Comparison of ENCODE assay signal across 24 mouse cellular contexts in genomic region chr9:25554246-25554803, GRCm38 (mm10).
DNase-seq lines count a peak whose midpoint lies in the region; ATAC-seq and TF ChIP-seq lines count a peak whose summit lies in the region.
"Had no signal": no experiment of that assay in that cellular context is flagged by ENCODE, and none has a peak within 500 bp of the region (broad histone marks: within the 10 kb centered on the region; RNA-seq: fewer than 3 reads in every experiment).

No protein-coding gene starts in this region.

- peak; percentile 20 for DNase-seq in gastrocnemius, postnatal 10 days
- DNase-seq in heart, adult 9 months (ENCODE audit: low spot score in 2 of 2), result peak; percentile 24 to 29
- peak; percentile 17 to 22 for DNase-seq in heart, postnatal 14 days
- DNase-seq in thymus, adult 2 months, result no peak
- DNase-seq in cerebellum, postnatal 36 days, result no peak
- DNase-seq in left cerebral cortex, adult 8-10 months (ENCODE audit: low spot score in 2 of 2), result no peak
- DNase-seq: adrenal gland, adult 8-10 months; cerebellum, adult 11 months; kidney, adult 9 months; layer of hippocampus, adult 9-11 months; liver, embryonic 13.5 days; lung, embryonic 14.5 days; lung, postnatal 4 days; spleen, adult 18-20 months; thymus, postnatal 4 days had no signal

- H3K27ac ChIP-seq in intestine, postnatal 0 days (ENCODE audit: low read depth, low read length), result no peak overlapping the region
- no peak overlapping the region for H3K27ac ChIP-seq in intestine, embryonic 16.5 days (ENCODE audit: low read length)
- H3K27ac ChIP-seq in thymus, adult 2 months (ENCODE audit: control insufficient read depth, insufficient read depth, low read length), result no peak overlapping the region
- H3K27ac ChIP-seq: embryonic facial prominence, embryonic 15.5 days; forebrain, embryonic 10.5 days; hindbrain, embryonic 13.5 days; limb, embryonic 13.5 days; liver, embryonic 13.5 days; midbrain, embryonic 10.5 days; neural tube, embryonic 12.5 days had no signal

- intact Hi-C loops in heart, postnatal 14 days (cut with DNase I), result no loop called here

- 64% methylated on average over 6 of the region's 6 CpGs for WGBS in intestine, postnatal 0 days
- 76% methylated on average over 6 of the region's 6 CpGs for WGBS in intestine, embryonic 16.5 days
- WGBS in thymus, adult 2 months, result 88% methylated on average over 6 of the region's 6 CpGs

- H3K27me3 ChIP-seq in intestine, postnatal 0 days (replicated peaks; ENCODE audit: control insufficient read depth, insufficient read depth, low read length), result no peaks in the 10 kb centered on the region
- no peaks in the 10 kb centered on the region for H3K27me3 ChIP-seq in intestine, embryonic 16.5 days (replicated peaks; ENCODE audit: control insufficient read depth, insufficient read depth, low read length)
- no peaks in the 10 kb centered on the region for H3K27me3 ChIP-seq in thymus, adult 2 months (ENCODE audit: control insufficient read depth, insufficient read depth, low read length)
- H3K27me3 ChIP-seq: embryonic facial prominence, embryonic 15.5 days; hindbrain, embryonic 13.5 days; limb, embryonic 13.5 days; liver, embryonic 13.5 days; neural tube, embryonic 12.5 days had no signal

- no peak overlapping the region for H3K4me2 ChIP-seq in intestine, postnatal 0 days (replicated peaks; ENCODE audit: low read depth)
- H3K4me2 ChIP-seq in intestine, embryonic 16.5 days (ENCODE audit: low read depth, low read length), result no peak overlapping the region
- H3K4me2 ChIP-seq: embryonic facial prominence, embryonic 15.5 days; hindbrain, embryonic 13.5 days; limb, embryonic 13.5 days; liver, embryonic 13.5 days; lung, embryonic 14.5 days; neural tube, embryonic 12.5 days had no signal

- H3K4me1 ChIP-seq in intestine, postnatal 0 days (replicated peaks; ENCODE audit: control insufficient read depth, insufficient read depth, low read length), result no peaks in the 10 kb centered on the region
- H3K4me1 ChIP-seq in intestine, embryonic 16.5 days (ENCODE audit: control insufficient read depth, insufficient read depth, low read length), result no peaks in the 10 kb centered on the region
- no peaks in the 10 kb centered on the region; the same call in 1 of the 2 replicates for H3K4me1 ChIP-seq in thymus, adult 2 months (replicated peaks; ENCODE audit: control insufficient read depth, insufficient read depth, low read length)
- H3K4me1 ChIP-seq: embryonic facial prominence, embryonic 15.5 days; forebrain, embryonic 10.5 days; hindbrain, embryonic 13.5 days; limb, embryonic 13.5 days; midbrain, embryonic 10.5 days; neural tube, embryonic 12.5 days had no signal

- no peak overlapping the region for H3K4me3 ChIP-seq in intestine, postnatal 0 days (ENCODE audit: low read depth, low read length)
- no peak overlapping the region for H3K4me3 ChIP-seq in intestine, embryonic 16.5 days (ENCODE audit: low read length)
- no peak overlapping the region for H3K4me3 ChIP-seq in thymus, adult 2 months (ENCODE audit: control insufficient read depth, insufficient read depth, low read length)
- H3K4me3 ChIP-seq: embryonic facial prominence, embryonic 15.5 days; forebrain, embryonic 10.5 days; hindbrain, embryonic 13.5 days; limb, embryonic 13.5 days; liver, embryonic 13.5 days; midbrain, embryonic 10.5 days; neural tube, embryonic 12.5 days had no signal

- H3K9ac ChIP-seq in intestine, postnatal 0 days (ENCODE audit: low read depth, low read length), result no peak overlapping the region
- H3K9ac ChIP-seq in intestine, embryonic 16.5 days (ENCODE audit: low read depth, low read length), result no peak overlapping the region
- H3K9ac ChIP-seq: embryonic facial prominence, embryonic 15.5 days; hindbrain, embryonic 13.5 days; limb, embryonic 13.5 days; liver, embryonic 13.5 days; lung, embryonic 14.5 days; neural tube, embryonic 12.5 days had no signal

- no peaks in the 10 kb centered on the region for H3K36me3 ChIP-seq in intestine, postnatal 0 days (ENCODE audit: control insufficient read depth, insufficient read depth)
- no peaks in the 10 kb centered on the region for H3K36me3 ChIP-seq in intestine, embryonic 16.5 days (ENCODE audit: control insufficient read depth, insufficient read depth, low read length)
- H3K36me3 ChIP-seq in thymus, adult 2 months (ENCODE audit: control insufficient read depth, insufficient read depth, low read length), result no peaks in the 10 kb centered on the region
- H3K36me3 ChIP-seq: embryonic facial prominence, embryonic 15.5 days; forebrain, embryonic 10.5 days; hindbrain, embryonic 13.5 days; limb, embryonic 13.5 days; liver, embryonic 13.5 days; midbrain, embryonic 10.5 days; neural tube, embryonic 12.5 days had no signal

- TF ChIP-seq CTCF in intestine, postnatal 0 days (IDR thresholded peaks at IDR 0.05; ENCODE audit: low read depth), result no peak
- no peak for TF ChIP-seq CTCF in thymus, adult 2 months (IDR thresholded peaks at IDR 0.05; ENCODE audit: borderline replicate concordance, control insufficient read depth, extremely low read depth, insufficient read depth, low read length, poor library complexity)

- ATAC-seq in intestine, postnatal 0 days, result 0 out of 2 replicates have a peak, but pooled peaks have one; percentile 17
- ATAC-seq in intestine, embryonic 16.5 days, result no peak
- ATAC-seq: inflammation-experienced regulatory T-cells, adult 6 months had no signal

- no peaks in the 10 kb centered on the region for H3K9me3 ChIP-seq in intestine, postnatal 0 days (ENCODE audit: control insufficient read depth)
- no peaks in the 10 kb centered on the region for H3K9me3 ChIP-seq in intestine, embryonic 16.5 days (ENCODE audit: control insufficient read depth, low read length)
- H3K9me3 ChIP-seq: embryonic facial prominence, embryonic 15.5 days; forebrain, embryonic 10.5 days; hindbrain, embryonic 13.5 days; limb, embryonic 13.5 days; liver, embryonic 13.5 days; midbrain, embryonic 10.5 days; neural tube, embryonic 12.5 days had no signal

- no peak for TF ChIP-seq POLR2A in thymus, adult 2 months (IDR thresholded peaks at IDR 0.05; ENCODE audit: control insufficient read depth, extremely low read depth, insufficient read depth, low read length, poor library complexity)

Comparison
In these comparisons a context has a peak if more than half of its experiments do, and no peak if none do; other contexts are left out.
1. DNase-seq: peak in gastrocnemius, postnatal 10 days (single experiment), heart, adult 9 months (2 of 2) and heart, postnatal 14 days (2 of 2); none in thymus, adult 2 months (single experiment), cerebellum, postnatal 36 days (0 of 2) and left cerebral cortex, adult 8-10 months (0 of 2).